Mouse (Mus musculus) CD4-positive naive resting alpha-beta T cell, adult 76 days (primary cell): Measurements from ENCODE around the gene Lypd3. TPM values are rescaled to one million over a fixed set of nuclear protein-coding genes. Genes with fewer than 3 reads are reported as not detected.

Experiments
- total RNA-seq: library from RNA; stranded (reverse); gene quantifications from one replicate; pipeline ENCODE4 v1.2.4, GENCODE M21; 2023

Gene Lypd3
- not detected for total RNA-seq

GRCm38 (mm10) chr7:24636264-24636663 is at the start of gene Lypd3:
Gene Lypd3, plus strand, starts transcription at chr7:24636550.

GRCm38 (mm10) chr7:24587330-24588105 is 48.8 kb upstream of the Lypd3 start, which contains the start of the genes Ethe1 and Zfp575:
Gene Ethe1, plus strand, starts transcription at chr7:24587543.
Gene Zfp575, minus strand, starts transcription at chr7:24587641.

GRCm38 (mm10) chr7:24610144-24610878 is 26.0 kb upstream of the Lypd3 start, which contains the start of gene Phldb3:
Gene Phldb3, plus strand, starts transcription at chr7:24610763.

GRCm38 (mm10) chr7:24676575-24676974 is 40.2 kb downstream of the Lypd3 start, which contains the start of gene Tex101:
Gene Tex101, minus strand, starts transcription at chr7:24676675.

Other genes with a start within 250 kb of the Lypd3 start
- 142 TPM for gene Smg9, start 236.9 kb upstream of the Lypd3 start, total RNA-seq
- gene Irgc1, start 184.3 kb upstream of the Lypd3 start, total RNA-seq: 3.0 TPM
- gene Plaur, start 174.1 kb upstream of the Lypd3 start, total RNA-seq: 214 TPM
- gene Cadm4, start 154.5 kb upstream of the Lypd3 start, total RNA-seq: 0.76 TPM
- 1.7 TPM for gene Zfp428, start 129.5 kb upstream of the Lypd3 start, total RNA-seq
- not detected for gene AC161166.1, start 124.1 kb upstream of the Lypd3 start, total RNA-seq
- 12.6 TPM for gene Irgq, start 105.9 kb upstream of the Lypd3 start, total RNA-seq
- gene Pinlyp, start 90.4 kb upstream of the Lypd3 start, total RNA-seq: not detected
- gene Xrcc1, start 90.3 kb upstream of the Lypd3 start, total RNA-seq: 45.6 TPM
- gene Ethe1, start 49.0 kb upstream of the Lypd3 start, total RNA-seq: 6.5 TPM
- not detected for gene Zfp575, start 48.9 kb upstream of the Lypd3 start, total RNA-seq
- gene Phldb3, start 25.8 kb upstream of the Lypd3 start, total RNA-seq: 13.4 TPM
- not detected for gene Tex101, start 40.1 kb downstream of the Lypd3 start, total RNA-seq
- not detected for gene BC049730, start 72.7 kb downstream of the Lypd3 start, total RNA-seq
- not detected for gene Gm4763, start 90.4 kb downstream of the Lypd3 start, total RNA-seq
- gene Cd177, start 123.8 kb downstream of the Lypd3 start, total RNA-seq: 2.2 TPM
- gene Ceacam10, start 140.7 kb downstream of the Lypd3 start, total RNA-seq: not detected
- not detected for gene Gm9844, start 225.7 kb downstream of the Lypd3 start, total RNA-seq
- gene Lypd4, start 233.4 kb downstream of the Lypd3 start, total RNA-seq: not detected
- gene Dmrtc2, start 233.5 kb downstream of the Lypd3 start, total RNA-seq: not detected
- gene Rps19, start 247.8 kb downstream of the Lypd3 start, total RNA-seq: 3,592 TPM